Mouse (Mus musculus) forebrain, embryonic 11.5 days (tissue): ENCODE data around the gene B4galt5. TPM values are rescaled to one million over a fixed set of nuclear protein-coding genes. Genes with fewer than 3 reads are reported as not detected.

Experiments
- ATAC-seq: fragments of 200-750 bp; cut with Nextera tagmentation; replicated peaks from 2 replicates; pipeline ENCODE4 v1.8.0; 2017; ENCODE audit warnings: moderate TSS enrichment; ENCODE audit not compliant: low FRiP score
- DNase-seq: peaks from one replicate; pipeline ENCODE4 v3.0.0-alpha.2; 2017; ENCODE audit warnings: low spot score
- H3K27ac ChIP-seq: fragments of 300-500 bp; sonication (generic); 2 replicates; pipeline ENCODE4 v1.5.1; 2014; ENCODE audit warnings: low read depth, low read length
- H3K27me3 ChIP-seq: fragments of 300-500 bp; sonication (generic); 2 replicates; pipeline ENCODE4 v1.6.1; 2014; ENCODE audit warnings: mild to moderate bottlenecking, low read length, mixed read lengths; ENCODE audit not compliant: control insufficient read depth, insufficient read depth
- H3K36me3 ChIP-seq: fragments of 300-500 bp; sonication (generic); 2 replicates; pipeline ENCODE4 v1.6.1; 2014; ENCODE audit warnings: mild to moderate bottlenecking, low read length, moderate library complexity, mixed read lengths; ENCODE audit not compliant: control insufficient read depth, insufficient read depth
- H3K4me1 ChIP-seq: fragments of 300-500 bp; sonication (generic); replicated peaks from 2 replicates; pipeline ENCODE4 v1.6.1; 2014; ENCODE audit warnings: low read length, mixed read lengths; ENCODE audit not compliant: control insufficient read depth, insufficient read depth
- H3K4me2 ChIP-seq: fragments of 300-500 bp; sonication (generic); 2 replicates; pipeline ENCODE4 v1.6.1; 2014; ENCODE audit warnings: low read depth, mild to moderate bottlenecking, low read length, moderate library complexity, mixed read lengths; ENCODE audit not compliant: severe bottlenecking
- H3K4me3 ChIP-seq: fragments of 300-500 bp; sonication (generic); 2 replicates; pipeline ENCODE4 v1.5.1; 2014; ENCODE audit warnings: low read depth, low read length
- H3K9ac ChIP-seq: fragments of 300-500 bp; sonication (generic); 2 replicates; pipeline ENCODE4 v1.6.1; 2014; ENCODE audit warnings: low read length
- H3K9me3 ChIP-seq: fragments of 300-500 bp; sonication (generic); 2 replicates; pipeline ENCODE4 v1.6.1; 2016; ENCODE audit warnings: low read length, mixed read lengths; ENCODE audit not compliant: control insufficient read depth
- WGBS: fragments of 180-500 bp; shearing (Covaris S2); extraction: QIAGEN DNeasy Blood & Tissue Kit; methylation state at CpG from one replicate; pipeline ENCODE4 v1.1.7; 2014; 5-methylcytosine and 5-hydroxymethylcytosine counted together
- polyA plus RNA-seq: library from polyadenylated mRNA; unstranded; fragments of >200 nt; fragmentation: Nextera tagmentation; extraction: Ambion mirVana; gene quantifications from 2 replicates; pipeline ENCODE4 v1.2.1, GENCODE M21; 2014

Gene B4galt5
- polyA plus RNA-seq, 1 experiment from 2014 or later: 19.2 TPM

- 78% methylated on average over 7 of the region's 9 CpGs for WGBS
- H3K4me2 ChIP-seq: no peak overlapping the region
- no peaks in the 10 kb centered on the region for H3K9me3 ChIP-seq
- no peak for DNase-seq
- ATAC-seq: no peak
- no peak overlapping the region for H3K4me3 ChIP-seq
- no peaks in the 10 kb centered on the region for H3K36me3 ChIP-seq
- H3K4me1 ChIP-seq: no peaks in the 10 kb centered on the region
- H3K27me3 ChIP-seq: no peaks in the 10 kb centered on the region
- H3K9ac ChIP-seq: no peak overlapping the region
- no peak overlapping the region for H3K27ac ChIP-seq
Observed at GRCm38 (mm10) chr2:167368328-167368727, 19.3 kb upstream of the B4galt5 start.

GRCm38 (mm10) chr2:167367777-167368281 lies 18.8 kb upstream of the B4galt5 start:
- 66% methylated on average over 20 of the region's 20 CpGs for WGBS
- H3K27ac ChIP-seq: no peak overlapping the region
- H3K27me3 ChIP-seq: no peaks in the 10 kb centered on the region
- H3K9ac ChIP-seq: no peak overlapping the region
- H3K4me1 ChIP-seq: no peaks in the 10 kb centered on the region
- DNase-seq (no peak), ATAC-seq (no peak)
- no peaks in the 10 kb centered on the region for H3K9me3 ChIP-seq
- no peak overlapping the region for H3K4me3 ChIP-seq
- H3K36me3 ChIP-seq: no peaks in the 10 kb centered on the region
- H3K4me2 ChIP-seq: no peak overlapping the region

- no peaks in the 10 kb centered on the region for H3K27me3 ChIP-seq
- ATAC-seq (no peak), DNase-seq (no peak)
- H3K27ac ChIP-seq: no peak overlapping the region
- no peak overlapping the region for H3K4me2 ChIP-seq
- H3K9ac ChIP-seq: no peak overlapping the region
- H3K4me1 ChIP-seq: no peaks in the 10 kb centered on the region
- H3K4me3 ChIP-seq: no peak overlapping the region
- no peaks in the 10 kb centered on the region for H3K9me3 ChIP-seq
- H3K36me3 ChIP-seq: no peaks in the 10 kb centered on the region
- 68% methylated on average over 6 of the region's 7 CpGs for WGBS
Observed at GRCm38 (mm10) chr2:167367325-167367724, 18.3 kb upstream of the B4galt5 start.

GRCm38 (mm10) chr2:167365063-167365462 lies 16.1 kb upstream of the B4galt5 start:
- WGBS: 100% methylated on average over 2 of the region's 2 CpGs
- no peaks in the 10 kb centered on the region for H3K27me3 ChIP-seq
- DNase-seq: no peak
- H3K27ac ChIP-seq: no peak overlapping the region
- no peak overlapping the region for H3K4me3 ChIP-seq
- H3K4me2 ChIP-seq: no peak overlapping the region
- ATAC-seq: no peak
- no peaks in the 10 kb centered on the region for H3K36me3 ChIP-seq
- no peaks in the 10 kb centered on the region for H3K9me3 ChIP-seq
- H3K9ac ChIP-seq: no peak overlapping the region
- H3K4me1 ChIP-seq: no peaks in the 10 kb centered on the region

- no peaks in the 10 kb centered on the region for H3K4me1 ChIP-seq
- H3K27me3 ChIP-seq: no peaks in the 10 kb centered on the region
- H3K27ac ChIP-seq: no peak overlapping the region
- no peak overlapping the region for H3K4me3 ChIP-seq
- WGBS: 74% methylated on average over 9 of the region's 9 CpGs
- H3K9ac ChIP-seq: no peak overlapping the region
- no peaks in the 10 kb centered on the region for H3K36me3 ChIP-seq
- H3K4me2 ChIP-seq: no peak overlapping the region
- no peaks in the 10 kb centered on the region for H3K9me3 ChIP-seq
- no peak for ATAC-seq
- DNase-seq: no peak
Observed at GRCm38 (mm10) chr2:167363272-167364045, 14.5 kb upstream of the B4galt5 start.

- H3K27ac ChIP-seq: no peak overlapping the region
- no peak overlapping the region for H3K4me2 ChIP-seq
- no peaks in the 10 kb centered on the region for H3K9me3 ChIP-seq
- H3K9ac ChIP-seq: no peak overlapping the region
- no peak for DNase-seq
- no peaks in the 10 kb centered on the region for H3K36me3 ChIP-seq
- no peaks in the 10 kb centered on the region for H3K27me3 ChIP-seq
- 85% methylated on average over 2 of the region's 2 CpGs for WGBS
- no peak for ATAC-seq
- H3K4me3 ChIP-seq: no peak overlapping the region
- no peaks in the 10 kb centered on the region; the same call in 1 of the 2 replicates for H3K4me1 ChIP-seq
Observed at GRCm38 (mm10) chr2:167358499-167358898, 9.5 kb upstream of the B4galt5 start.

- Histone ChIP-seq H3K36me3 (no peaks in the 10 kb centered on the region), H3K4me2 (no peak overlapping the region), H3K4me1 (no peaks in the 10 kb centered on the region; the same call in 1 of the 2 replicates), H3K4me3 (no peak overlapping the region), H3K27ac (no peak overlapping the region), H3K9ac (no peak overlapping the region), H3K9me3 (no peaks in the 10 kb centered on the region), H3K27me3 (no peaks in the 10 kb centered on the region)
- no peak for DNase-seq
- no peak for ATAC-seq
Observed at GRCm38 (mm10) chr2:167356885-167357284, 7.9 kb upstream of the B4galt5 start.

GRCm38 (mm10) chr2:167354611-167355165 lies 5.7 kb upstream of the B4galt5 start:
- no peaks in the 10 kb centered on the region; the same call in 1 of the 2 replicates for H3K4me1 ChIP-seq
- H3K4me3 ChIP-seq: no peak overlapping the region
- no peaks in the 10 kb centered on the region for H3K9me3 ChIP-seq
- H3K9ac ChIP-seq: no peak overlapping the region
- no peaks in the 10 kb centered on the region for H3K36me3 ChIP-seq
- H3K27me3 ChIP-seq: peaks cover 6% of the 10 kb centered on the region; the same call in 1 of the 2 replicates
- DNase-seq (no peak), ATAC-seq (no peak)
- WGBS: 61% methylated on average over 9 of the region's 9 CpGs
- H3K4me2 ChIP-seq: no peak overlapping the region
- no peak overlapping the region for H3K27ac ChIP-seq
